Mouse (Mus musculus) adrenal gland, postnatal 25 days (tissue): ENCODE measurements around the gene Tspan33. TPM values are rescaled to one million over a fixed set of nuclear protein-coding genes. Genes with fewer than 3 reads are reported as not detected.
A peak's percentile ranks its signal among the peaks of the same experiment; 100 is the strongest.

ENCODE experiments used
- DNase-seq: peaks from one replicate; pipeline ENCODE4 v3.0.0; 2021; ENCODE audit warnings: mixed read lengths
- total RNA-seq: library from RNA; stranded (reverse); gene quantifications from 2 replicates; pipeline ENCODE4 v1.2.3, GENCODE M21; 2021

Tspan33 gene
- total RNA-seq, 1 experiment from 2014 or later = 1.3 TPM

- DNase-seq = no peak
These were observed 3.5 kb downstream of the Tspan33 start for GRCm38 (mm10) chr6:29697548-29697947.

GRCm38 (mm10) chr6:29699085-29699745, 5.2 kb downstream of the Tspan33 start:
- DNase-seq = no peak

GRCm38 (mm10) chr6:29701051-29701450, 7.0 kb downstream of the Tspan33 start:
- DNase-seq = no peak

DNA sequence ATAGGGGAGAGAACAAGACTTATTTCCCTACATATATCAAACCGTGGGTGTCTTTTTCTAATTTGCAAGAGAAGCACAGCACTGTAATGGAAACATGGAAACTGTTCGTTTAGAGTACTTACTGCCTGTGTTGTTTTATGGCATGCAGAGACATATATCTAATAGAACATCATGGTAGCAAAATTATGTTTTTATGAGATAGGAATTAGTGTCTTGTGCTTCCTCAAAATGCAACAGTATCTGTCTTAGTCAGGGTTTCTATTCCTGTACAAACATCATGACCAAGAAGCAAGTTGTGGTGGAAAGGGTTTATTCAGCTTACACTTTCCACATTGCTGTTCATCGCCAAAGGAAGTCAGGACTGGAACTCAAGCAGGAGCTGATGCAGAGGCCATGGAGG, 8.1 kb downstream of the Tspan33 start:
- DNase-seq = no peak

- DNase-seq = no peak
These were observed 10.1 kb downstream of the Tspan33 start for GRCm38 (mm10) chr6:29704143-29704542.

GRCm38 (mm10) chr6:29707902-29708301, 13.9 kb downstream of the Tspan33 start:
- no peak for DNase-seq

DNA sequence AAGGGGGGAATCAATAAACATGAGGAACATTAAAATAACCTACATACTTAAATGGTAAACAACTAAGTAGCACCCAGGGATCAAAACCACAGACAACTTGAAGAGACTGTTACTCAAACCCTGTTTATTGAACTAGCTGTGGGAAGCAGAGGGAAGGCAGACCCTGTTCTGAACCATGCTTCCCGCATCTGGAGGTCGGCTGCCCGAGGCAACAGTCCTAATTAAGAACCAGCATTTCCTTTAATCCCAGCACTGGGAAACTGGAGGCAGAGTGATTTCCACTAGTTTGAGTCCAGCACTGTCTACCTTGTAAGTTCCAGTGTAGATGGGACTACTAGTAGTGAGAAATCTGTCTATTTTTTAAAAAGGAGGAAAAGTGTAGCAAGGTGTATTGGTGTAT, 17.3 kb downstream of the Tspan33 start:
- DNase-seq = no peak

- DNase-seq = no peak
These were observed 18.1 kb downstream of the Tspan33 start for GRCm38 (mm10) chr6:29712011-29712584.

- DNase-seq = no peak
These were observed 22.8 kb downstream of the Tspan33 start for GRCm38 (mm10) chr6:29716624-29717365.

DNA sequence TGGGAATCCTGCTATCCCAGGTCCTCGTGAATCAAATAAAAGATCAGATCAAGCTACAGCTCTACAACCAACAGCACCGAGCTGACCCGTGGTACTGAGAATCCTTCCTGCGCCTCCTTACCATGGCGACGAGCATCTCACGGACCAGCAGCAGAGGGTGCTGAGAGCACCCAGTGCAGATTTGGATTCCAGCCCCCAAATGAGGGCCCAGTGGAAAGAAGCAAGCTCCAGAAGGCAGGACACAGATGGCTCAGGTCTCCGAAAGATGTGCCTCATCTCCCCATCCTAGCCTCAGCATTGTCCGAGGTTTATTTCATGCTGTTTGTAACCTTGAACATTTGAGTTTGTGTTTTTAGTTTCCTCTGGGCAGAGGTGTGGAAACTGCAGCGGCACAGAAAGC, 23.5 kb downstream of the Tspan33 start:
- no peak for DNase-seq

DNA sequence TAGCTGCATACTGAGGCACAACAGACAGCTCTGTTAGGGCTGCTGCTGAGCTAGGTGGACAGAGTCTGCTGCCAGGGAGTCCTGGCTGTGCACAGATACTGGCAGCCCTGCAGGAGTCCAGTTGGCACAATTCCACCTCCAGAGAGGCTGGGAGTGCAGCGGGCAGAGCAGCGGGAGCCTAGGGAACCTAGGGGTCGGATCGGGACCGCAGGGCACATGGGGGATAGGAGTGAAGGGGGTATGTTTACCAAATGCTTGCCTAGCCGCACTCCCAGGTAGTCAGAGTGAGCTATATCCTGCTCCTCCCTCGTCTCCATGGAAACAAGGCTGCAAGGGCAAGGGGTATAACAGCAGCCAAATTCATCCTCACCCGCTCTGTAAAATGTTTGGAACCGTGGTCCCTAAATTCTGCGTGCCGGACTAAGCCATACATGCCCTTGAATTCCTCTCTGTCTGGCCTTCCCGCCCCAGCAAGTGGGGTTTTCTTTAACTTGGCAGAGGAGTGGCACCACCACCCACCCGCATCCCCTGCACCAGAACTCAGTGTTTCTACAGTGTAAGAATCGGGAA, 24.0 kb downstream of the Tspan33 start:
- DNase-seq = peak; percentile 42

DNA sequence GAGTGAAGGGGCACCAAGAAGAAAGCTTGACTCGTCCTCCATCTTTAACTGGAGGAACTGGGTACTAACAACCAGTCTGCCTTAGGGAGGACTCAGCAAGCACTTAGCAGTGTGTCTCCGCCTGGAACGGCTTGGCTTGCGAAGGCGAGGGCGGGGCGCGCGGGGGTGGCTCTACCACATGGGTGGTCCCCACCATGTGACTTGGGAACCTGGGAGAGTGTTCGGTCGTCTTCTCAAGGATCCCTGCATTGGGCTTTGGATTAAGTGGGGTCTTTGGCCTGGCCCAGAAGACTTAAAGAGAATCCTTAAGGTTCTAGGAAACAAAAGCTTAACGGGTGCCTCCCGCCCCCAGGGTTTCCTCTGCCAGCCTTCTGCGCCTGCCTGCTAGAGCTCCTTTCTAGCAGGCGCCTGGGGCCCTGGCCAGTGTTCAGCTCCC, 24.9 kb downstream of the Tspan33 start:
- DNase-seq = peak; percentile 60

- no peak for DNase-seq
These were observed 27.9 kb downstream of the Tspan33 start for GRCm38 (mm10) chr6:29721890-29722289.

GRCm38 (mm10) chr6:29726576-29727200, 32.7 kb downstream of the Tspan33 start:
- DNase-seq = no peak

GRCm38 (mm10) chr6:29728035-29728434, 34.0 kb downstream of the Tspan33 start:
- DNase-seq = no peak

DNA sequence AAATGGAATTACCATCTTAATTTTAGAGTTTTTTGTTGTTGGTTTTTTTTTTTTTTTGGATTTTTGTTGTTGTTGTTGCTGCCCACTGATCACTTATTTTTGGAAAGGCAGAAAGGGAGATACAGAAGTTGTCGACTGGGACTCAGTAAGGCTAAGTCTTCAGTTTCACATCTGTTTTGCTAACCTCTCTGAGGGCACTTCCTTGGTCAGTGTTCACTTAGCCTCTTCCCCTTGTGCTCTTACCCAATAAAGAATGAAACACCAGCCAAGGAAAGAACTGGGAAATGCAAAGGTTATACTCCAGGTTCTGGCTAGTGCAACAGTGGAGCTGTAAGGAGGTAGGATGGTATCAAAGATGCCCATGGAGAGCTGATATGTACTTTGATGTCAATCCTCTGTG, 35.5 kb downstream of the Tspan33 start:
- DNase-seq = no peak

DNA sequence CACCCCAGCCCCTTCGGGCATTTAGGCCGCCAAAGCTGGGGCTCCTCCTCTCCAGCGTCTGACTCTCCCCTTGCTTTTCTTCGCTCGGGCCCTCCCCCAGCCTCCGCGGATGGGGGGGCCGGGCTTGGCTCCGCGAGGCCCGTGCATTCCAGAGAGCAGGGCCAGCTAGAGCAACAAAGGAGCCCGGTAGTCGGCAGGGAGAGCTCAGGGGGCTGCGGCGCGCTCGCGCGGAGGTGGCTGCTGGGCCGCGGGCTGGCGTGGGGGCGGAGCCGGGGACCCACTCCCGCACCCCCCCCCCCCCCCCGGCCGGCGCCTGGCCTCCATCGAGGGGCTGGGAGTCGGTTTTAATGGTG, 41.3 kb downstream of the Tspan33 start, which contains the start of gene Smo:
TSS of gene Smo (plus strand) at position 168 of the 353 bp plus-strand sequence.
- DNase-seq = peak; percentile 83

- peak; percentile 67 for DNase-seq
These were observed 41.8 kb downstream of the Tspan33 start for GRCm38 (mm10) chr6:29735689-29736451.

GRCm38 (mm10) chr6:29736610-29737458, 42.8 kb downstream of the Tspan33 start:
- no peak for DNase-seq

DNA sequence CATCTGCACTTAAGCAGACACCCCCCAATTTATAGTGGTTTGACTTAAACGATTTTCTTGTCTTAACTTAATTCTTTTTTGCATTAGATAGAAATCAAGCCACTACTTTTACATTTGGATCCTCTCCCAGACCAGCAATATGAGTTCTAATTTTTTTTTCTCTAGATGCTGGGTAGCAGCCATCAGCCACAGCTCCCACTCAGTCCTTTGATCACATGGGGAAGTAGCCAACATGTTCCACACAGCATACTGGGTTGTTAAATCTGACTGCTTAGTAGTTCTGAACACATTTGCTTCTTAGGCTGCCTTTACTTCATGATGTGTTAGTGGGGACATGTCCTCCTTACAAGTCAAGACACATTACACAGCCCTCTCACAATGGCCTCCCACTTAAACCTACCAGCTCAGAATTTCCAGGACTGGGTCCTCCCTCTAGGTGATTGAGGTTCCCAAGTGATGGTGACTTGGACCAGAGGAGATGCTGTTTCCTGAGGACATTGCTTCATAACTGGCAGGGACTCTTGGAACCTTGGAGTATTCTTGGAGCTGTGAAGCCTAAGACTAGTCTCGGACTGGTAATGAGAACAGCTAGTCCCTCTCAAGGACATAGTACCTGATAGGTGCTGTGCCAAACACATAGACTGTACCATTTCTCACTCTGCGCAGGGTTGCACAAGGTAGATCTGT, 57.6 kb downstream of the Tspan33 start:
- DNase-seq = no peak
